Mouse (Mus musculus) liver, adult 2 months (tissue): Measurements from ENCODE around the gene Mn1. TPM values are rescaled to one million over a fixed set of nuclear protein-coding genes. Genes with fewer than 3 reads are reported as not detected.

Source experiments
- DNase-seq: peaks from one replicate; pipeline ENCODE4 v3.0.0-alpha.2; 2011; ENCODE audit warnings: low read depth, low spot score; ENCODE audit errors: extremely low read depth
- H3K27ac ChIP-seq: fragments of 200-500 bp; replicated peaks from 2 replicates; pipeline ENCODE4 v1.5.1; 2012; ENCODE audit warnings: low read depth, mild to moderate bottlenecking, control low read depth, inconsistent platforms, low read length; ENCODE audit not compliant: insufficient read depth
- H3K27me3 ChIP-seq: fragments of 200-500 bp; 2 replicates; pipeline ENCODE4 v1.6.1; 2012; ENCODE audit warnings: mild to moderate bottlenecking, moderate library complexity, low read length, inconsistent platforms; ENCODE audit not compliant: control insufficient read depth, insufficient read depth
- H3K36me3 ChIP-seq: fragments of 200-500 bp; 2 replicates; pipeline ENCODE4 v1.6.1; 2012; ENCODE audit warnings: low read length, inconsistent platforms; ENCODE audit not compliant: control insufficient read depth, insufficient read depth
- H3K4me1 ChIP-seq: fragments of 200-500 bp; 2 replicates; pipeline ENCODE4 v1.6.1; 2011; ENCODE audit warnings: low read length; ENCODE audit not compliant: control insufficient read depth, insufficient read depth
- H3K4me3 ChIP-seq: fragments of 200-500 bp; 2 replicates; pipeline ENCODE4 v1.5.1; 2011; ENCODE audit warnings: low read depth, mild to moderate bottlenecking, control low read depth, low read length, moderate library complexity; ENCODE audit not compliant: insufficient read depth
- H3K79me2 ChIP-seq: fragments of 200-500 bp; 2 replicates; pipeline ENCODE4 v1.6.1; 2012; ENCODE audit warnings: inconsistent platforms, mild to moderate bottlenecking, low read length, moderate library complexity; ENCODE audit not compliant: control insufficient read depth, insufficient read depth
- H3K9ac ChIP-seq: fragments of 200-500 bp; 2 replicates; pipeline ENCODE4 v1.6.1; 2012; ENCODE audit warnings: low read depth, mild to moderate bottlenecking, control low read depth, inconsistent platforms, low read length
- CTCF ChIP-seq: fragments of 200-500 bp; IDR thresholded peaks from 2 replicates; pipeline ENCODE4 v1.5.1; 2011; ENCODE audit warnings: low read depth, low read length, control low read depth
- POLR2A ChIP-seq: fragments of 200-500 bp; IDR thresholded peaks from 2 replicates; pipeline ENCODE4 v1.6.1; 2011; ENCODE audit warnings: low read length, control low read depth; ENCODE audit not compliant: insufficient read depth; ENCODE audit errors: extremely low read depth
- WGBS: fragments of 180-500 bp; shearing (Covaris S2); methylation state at CpG from one replicate; pipeline ENCODE4 v1.1.7; 2018; 5-methylcytosine and 5-hydroxymethylcytosine counted together
- polyA plus RNA-seq: library from polyadenylated mRNA; depleted of rRNA; stranded (reverse); fragments of >200 nt; gene quantifications from 2 replicates; pipeline ENCODE4 v1.2.3, GENCODE M21; 2012
- total RNA-seq: library from RNA; depleted of rRNA; stranded (reverse); fragments of >200 nt; gene quantifications from 2 replicates; pipeline ENCODE4 v1.2.3, GENCODE M21; 2014

Gene Mn1
- total and polyA plus RNA-seq, 2 experiments = 3.4 to 7.3 TPM

- no peak for TF ChIP-seq POLR2A
- Histone ChIP-seq H3K4me1 (peaks cover 20% of the 10 kb centered on the region), H3K27ac (no peak overlapping the region), H3K27me3 (no peaks in the 10 kb centered on the region), H3K36me3 (no peaks in the 10 kb centered on the region), H3K9ac (no peak overlapping the region), H3K79me2 (peaks cover 9% of the 10 kb centered on the region; the same call in 1 of the 2 replicates), H3K4me3 (no peak overlapping the region)
- DNase-seq = no peak
- WGBS = 92% methylated on average over 3 of the region's 3 CpGs
Observed at GRCm38 (mm10) chr5:111438336-111438735, 21.2 kb downstream of the Mn1 start.

DNA sequence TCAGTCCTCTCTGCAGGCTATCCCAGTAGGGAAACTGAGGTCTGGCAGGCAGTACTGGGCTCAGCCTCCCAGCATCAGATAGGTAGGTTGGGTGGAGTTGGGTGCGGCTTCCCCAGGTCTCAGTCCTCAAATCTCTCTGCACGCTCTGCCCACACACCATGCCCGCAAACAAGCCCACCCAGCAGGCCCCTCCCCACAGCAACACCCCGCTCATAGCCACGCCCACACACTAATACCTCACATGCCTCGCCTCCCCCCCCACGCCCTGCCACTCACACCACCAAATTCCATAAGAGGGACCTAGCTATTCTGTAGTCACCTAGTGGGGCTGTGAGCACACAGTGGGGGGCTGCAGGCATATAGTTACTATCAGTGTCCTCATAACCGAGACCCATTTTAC, 21.7 kb downstream of the Mn1 start:
- TF ChIP-seq CTCF = no peak
- TF ChIP-seq POLR2A = no peak
- 99% methylated on average over 8 of the region's 8 CpGs for WGBS
- H3K4me1 ChIP-seq = peaks cover 20% of the 10 kb centered on the region
- no peak for DNase-seq
- H3K79me2 ChIP-seq = peaks cover 9% of the 10 kb centered on the region; the same call in 1 of the 2 replicates
- no peak overlapping the region for H3K9ac ChIP-seq
- no peak overlapping the region for H3K4me3 ChIP-seq
- no peaks in the 10 kb centered on the region for H3K36me3 ChIP-seq
- H3K27ac ChIP-seq = no peak overlapping the region
- H3K27me3 ChIP-seq = no peaks in the 10 kb centered on the region

GRCm38 (mm10) chr5:111440264-111440663, 23.1 kb downstream of the Mn1 start:
- WGBS = 81% methylated on average over 4 of the region's 4 CpGs
- peaks cover 33% of the 10 kb centered on the region for H3K4me1 ChIP-seq
- H3K4me3 ChIP-seq = no peak overlapping the region
- peak; percentile 33 for DNase-seq
- no peak for TF ChIP-seq CTCF
- no peak for TF ChIP-seq POLR2A
- H3K79me2 ChIP-seq = peaks cover 10% of the 10 kb centered on the region; the same call in 1 of the 2 replicates
- H3K36me3 ChIP-seq = no peaks in the 10 kb centered on the region
- H3K27me3 ChIP-seq = no peaks in the 10 kb centered on the region
- H3K9ac ChIP-seq = no peak overlapping the region
- no peak overlapping the region for H3K27ac ChIP-seq

GRCm38 (mm10) chr5:111442151-111442871, 25.1 kb downstream of the Mn1 start:
- Histone ChIP-seq H3K4me1 (peaks cover 33% of the 10 kb centered on the region), H3K27ac (peak overlapping the region; percentile 50), H3K9ac (no peak overlapping the region), H3K79me2 (peaks cover 10% of the 10 kb centered on the region; the same call in 1 of the 2 replicates), H3K27me3 (no peaks in the 10 kb centered on the region), H3K4me3 (no peak overlapping the region), H3K36me3 (no peaks in the 10 kb centered on the region)
- 48% methylated on average over 11 of the region's 11 CpGs for WGBS
- peak; percentile 78 for DNase-seq
- TF ChIP-seq CTCF (no peak), POLR2A (no peak)

DNA sequence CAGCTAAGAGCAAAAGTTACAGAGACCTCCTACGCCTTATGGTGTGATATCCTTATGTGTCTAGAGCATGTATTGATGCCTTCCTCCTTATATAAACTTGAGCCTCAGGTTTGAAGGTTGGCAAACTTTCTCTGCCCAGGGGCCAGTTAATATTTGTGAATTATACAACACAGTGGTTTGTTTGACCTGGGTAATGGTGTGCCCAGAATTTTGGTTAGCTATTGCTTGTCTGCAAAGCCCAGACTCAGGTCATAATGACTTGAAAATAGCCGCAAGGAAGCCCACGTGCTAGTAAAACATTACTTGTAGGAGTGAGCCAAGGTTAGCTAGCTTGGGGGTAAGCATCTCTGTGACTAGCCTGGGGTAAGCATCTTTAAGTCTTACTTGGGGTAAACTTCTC, 26.5 kb downstream of the Mn1 start:
- no peaks in the 10 kb centered on the region for H3K27me3 ChIP-seq
- TF ChIP-seq POLR2A = no peak
- no peak for TF ChIP-seq CTCF
- no peaks in the 10 kb centered on the region for H3K36me3 ChIP-seq
- H3K79me2 ChIP-seq = 0 out of 2 replicates have a peak, but pooled peaks cover 10% of the 10 kb centered on the region
- no peak overlapping the region for H3K9ac ChIP-seq
- peak overlapping the region; percentile 70 for H3K27ac ChIP-seq
- DNase-seq = peak; percentile 85
- WGBS = 23% methylated on average over 3 of the region's 3 CpGs
- H3K4me3 ChIP-seq = no peak overlapping the region
- peaks cover 33% of the 10 kb centered on the region for H3K4me1 ChIP-seq

GRCm38 (mm10) chr5:111444361-111444760, 27.2 kb downstream of the Mn1 start:
- H3K27me3 ChIP-seq = no peaks in the 10 kb centered on the region
- 29% methylated on average over 4 of the region's 4 CpGs for WGBS
- H3K4me1 ChIP-seq = peaks cover 33% of the 10 kb centered on the region
- H3K9ac ChIP-seq = 0 out of 2 replicates have a peak overlapping the region, but pooled peaks have one; percentile 6
- no peak overlapping the region for H3K4me3 ChIP-seq
- no peak for TF ChIP-seq CTCF
- no peak for TF ChIP-seq POLR2A
- 0 out of 2 replicates have a peak, but pooled peaks cover 6% of the 10 kb centered on the region for H3K79me2 ChIP-seq
- no peaks in the 10 kb centered on the region for H3K36me3 ChIP-seq
- DNase-seq = peak; percentile 89
- peak overlapping the region; percentile 70 for H3K27ac ChIP-seq
